Mouse (Mus musculus) G1E (cell line): ENCODE data around the gene Gli1. TPM values are rescaled to one million over a fixed set of nuclear protein-coding genes. Genes with fewer than 3 reads are reported as not detected.
A peak's percentile ranks its signal among the peaks of the same experiment; 100 is the strongest.

Experiments used
- ATAC-seq: 2 replicates; pipeline ENCODE4 v1.8.0; 2016; ENCODE audit warnings: mild to moderate bottlenecking; ENCODE audit not compliant: insufficient number of reproducible peaks, poor library complexity, low FRiP score, severe bottlenecking; ENCODE audit errors: extremely low read depth
- DNase-seq: peaks from one replicate; pipeline ENCODE4 v3.0.0; 2012; ENCODE audit warnings: low spot score
- H3K27me3 ChIP-seq: 2 replicates; pipeline ENCODE4 v1.6.1; 2012; ENCODE audit warnings: mild to moderate bottlenecking, low read length, inconsistent platforms; ENCODE audit not compliant: insufficient read depth
- H3K36me3 ChIP-seq: replicated peaks from 2 replicates; pipeline ENCODE3; 2012; ENCODE audit warnings: mild to moderate bottlenecking, inconsistent platforms
- H3K4me1 ChIP-seq: 2 replicates; pipeline ENCODE4 v1.6.1; 2012; ENCODE audit warnings: low read depth, low read length, inconsistent platforms, mixed read lengths; ENCODE audit not compliant: insufficient read depth
- H3K4me3 ChIP-seq: 2 replicates; pipeline ENCODE4 v1.5.1; 2012; ENCODE audit warnings: low read depth, mild to moderate bottlenecking, inconsistent platforms, low read length, moderate library complexity, mixed read lengths
- H3K9me3 ChIP-seq: replicated peaks from 2 replicates; pipeline ENCODE4 v1.6.1; 2012; ENCODE audit warnings: inconsistent platforms
- CTCF ChIP-seq: IDR thresholded peaks from 2 replicates; pipeline ENCODE4 v1.5.1; 2012; ENCODE audit warnings: low read depth, low read length, inconsistent platforms, mixed read lengths
- GATA1 ChIP-seq: IDR thresholded peaks from 2 replicates; pipeline ENCODE4 v1.6.1; 2012; ENCODE audit warnings: borderline replicate concordance, low read length, inconsistent platforms, mixed read lengths
- GATA2 ChIP-seq: IDR thresholded peaks from 2 replicates; pipeline ENCODE4 v1.6.1; 2012; ENCODE audit warnings: low read depth, low read length, inconsistent platforms, borderline replicate concordance
- POLR2AphosphoS5 ChIP-seq: IDR thresholded peaks from 2 replicates; pipeline ENCODE4 v1.6.1; 2012; ENCODE audit warnings: low read depth, low read length, inconsistent platforms; ENCODE audit not compliant: insufficient replicate concordance
- TAL1 ChIP-seq: conservative IDR thresholded peaks from 2 replicates; pipeline ENCODE4 v1.6.1; 2012; ENCODE audit warnings: low read depth, low read length, inconsistent platforms, mixed read lengths
- polyA plus RNA-seq: library from polyadenylated mRNA; stranded (reverse); fragments of >175 nt; gene quantifications from 2 replicates; pipeline ENCODE4 v1.2.3, GENCODE M21; 2012
- total RNA-seq, 2 experiments: library from RNA; stranded (forward) in 1 of 2; stranded (reverse) in 1 of 2; fragments of 200-1000 nt in 1 of 2; fragments of >200 nt in 1 of 2; fragmentation: Nextera tagmentation in 1 of 2; gene quantifications; 2 replicates each; pipeline ENCODE4 v1.2.3; 2014 to 2017

Gli1 gene
- total and polyA plus RNA-seq, 3 experiments, result 0.11 to 0.23 (median 0.18) TPM

- no peaks in the 10 kb centered on the region for H3K9me3 ChIP-seq
- H3K27me3 ChIP-seq, result no peaks in the 10 kb centered on the region
- TF ChIP-seq GATA1, result no peak
- TF ChIP-seq TAL1, result no peak
- TF ChIP-seq GATA2, result no peak
- no peak for TF ChIP-seq CTCF
- no peak for TF ChIP-seq POLR2AphosphoS5
- no peak for ATAC-seq
- H3K4me3 ChIP-seq, result peak overlapping the region; percentile 81
- DNase-seq, result no peak
- peaks cover 63% of the 10 kb centered on the region for H3K36me3 ChIP-seq
- peaks cover 78% of the 10 kb centered on the region for H3K4me1 ChIP-seq
Observed at GRCm38 (mm10) chr10:127286730-127287129, 55.0 kb downstream of the Gli1 start.

- DNase-seq (no peak), ATAC-seq (no peak)
- Histone ChIP-seq H3K36me3 (peaks cover 66% of the 10 kb centered on the region), H3K27me3 (no peaks in the 10 kb centered on the region), H3K9me3 (no peaks in the 10 kb centered on the region), H3K4me1 (peaks cover 74% of the 10 kb centered on the region), H3K4me3 (peak overlapping the region; percentile 81; the same call in 1 of the 2 replicates)
- no peak for TF ChIP-seq CTCF
- TF ChIP-seq GATA1, result no peak
Observed at GRCm38 (mm10) chr10:127286194-127286593, 55.6 kb downstream of the Gli1 start.

GRCm38 (mm10) chr10:127285644-127286043 lies 56.1 kb downstream of the Gli1 start:
- Histone ChIP-seq H3K36me3 (peaks cover 70% of the 10 kb centered on the region), H3K27me3 (no peaks in the 10 kb centered on the region), H3K4me1 (peaks cover 74% of the 10 kb centered on the region), H3K4me3 (peak overlapping the region; percentile 81; the same call in 1 of the 2 replicates), H3K9me3 (no peaks in the 10 kb centered on the region)
- DNase-seq (no peak), ATAC-seq (no peak)
- no peak for TF ChIP-seq CTCF
- no peak for TF ChIP-seq POLR2AphosphoS5
- TF ChIP-seq TAL1, result no peak
- no peak for TF ChIP-seq GATA2

DNA sequence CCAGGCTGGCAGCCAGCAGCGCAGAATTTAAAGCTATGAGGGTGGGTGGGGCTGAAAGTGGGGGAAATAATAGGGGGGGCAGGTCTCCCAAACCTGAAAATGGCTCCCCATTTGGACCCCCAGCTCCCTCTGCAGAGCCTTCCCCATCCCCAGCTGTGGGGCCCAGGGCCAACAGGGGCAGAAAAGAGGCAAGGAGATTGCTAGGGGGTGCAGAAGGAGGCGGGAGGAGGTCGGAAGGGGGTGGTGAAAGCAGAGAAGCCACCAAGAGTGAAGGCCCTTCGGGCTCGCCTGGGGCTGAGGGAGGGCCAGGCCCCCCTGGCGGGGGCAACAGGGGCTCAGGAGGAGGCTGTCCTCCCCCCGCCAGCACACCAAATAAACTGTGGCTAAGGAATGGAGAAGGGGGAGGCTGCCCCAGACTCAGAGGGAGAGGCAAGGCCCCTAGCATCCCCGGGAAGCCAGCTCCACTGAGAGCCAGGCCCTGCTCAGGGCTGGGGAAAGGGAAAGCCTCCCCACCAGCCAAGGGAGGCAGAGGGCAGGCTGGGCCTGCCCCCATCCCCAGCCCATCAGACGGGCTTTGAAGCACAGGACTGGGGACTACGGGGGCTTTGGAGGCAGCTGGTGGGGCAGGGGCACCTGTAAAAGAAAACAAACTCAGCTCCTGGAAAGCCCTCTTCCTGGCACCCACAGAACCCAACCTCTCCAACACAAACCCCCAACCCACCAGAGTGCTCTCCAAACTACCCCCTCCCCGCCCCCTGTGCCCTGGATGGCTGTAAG lies 56.9 kb downstream of the Gli1 start:
- Histone ChIP-seq H3K4me1 (peaks cover 71% of the 10 kb centered on the region), H3K9me3 (no peaks in the 10 kb centered on the region), H3K36me3 (peaks cover 77% of the 10 kb centered on the region), H3K4me3 (peak overlapping the region; percentile 81; the same call in 1 of the 2 replicates), H3K27me3 (no peaks in the 10 kb centered on the region)
- TF ChIP-seq CTCF (no peak), GATA1 (no peak), POLR2AphosphoS5 (no peak), GATA2 (no peak), TAL1 (no peak)
- DNase-seq, result no peak
- ATAC-seq, result no peak

- Histone ChIP-seq H3K4me3 (no peak overlapping the region), H3K36me3 (peaks cover 85% of the 10 kb centered on the region), H3K27me3 (no peaks in the 10 kb centered on the region), H3K4me1 (peaks cover 64% of the 10 kb centered on the region), H3K9me3 (peaks cover 2% of the 10 kb centered on the region; the same call in 1 of the 2 replicates)
- ATAC-seq (no peak), DNase-seq (no peak)
- no peak for TF ChIP-seq GATA1
- no peak for TF ChIP-seq TAL1
- TF ChIP-seq POLR2AphosphoS5, result no peak
- TF ChIP-seq CTCF, result no peak
- no peak for TF ChIP-seq GATA2
Observed at GRCm38 (mm10) chr10:127284105-127284622, 57.6 kb downstream of the Gli1 start.

GRCm38 (mm10) chr10:127282620-127283215 lies 59.1 kb downstream of the Gli1 start:
- no peaks in the 10 kb centered on the region for H3K27me3 ChIP-seq
- H3K4me3 ChIP-seq, result no peak overlapping the region
- H3K36me3 ChIP-seq, result peaks cover 99% of the 10 kb centered on the region
- H3K4me1 ChIP-seq, result peaks cover 60% of the 10 kb centered on the region
- peaks cover 2% of the 10 kb centered on the region; the same call in 1 of the 2 replicates for H3K9me3 ChIP-seq
- ATAC-seq (no peak), DNase-seq (no peak)
- TF ChIP-seq GATA2 (no peak), POLR2AphosphoS5 (no peak), TAL1 (no peak), CTCF (no peak), GATA1 (no peak)
